Mouse (Mus musculus) midbrain, postnatal 0 days (tissue): Measurements from ENCODE around the gene Itpk1. TPM values are rescaled to one million over a fixed set of nuclear protein-coding genes. Genes with fewer than 3 reads are reported as not detected.

ENCODE experiments used
- ATAC-seq: fragments of 200-750 bp; cut with Nextera tagmentation; 2 replicates; pipeline ENCODE4 v1.8.0; 2017; ENCODE audit warnings: moderate number of reproducible peaks, mild to moderate bottlenecking, moderate TSS enrichment, moderate library complexity; ENCODE audit not compliant: low FRiP score
- DNase-seq: peaks from one replicate; pipeline ENCODE4 v3.0.0-alpha.2; 2015; ENCODE audit warnings: low spot score
- H3K27ac ChIP-seq: fragments of 300-500 bp; sonication (generic); 2 replicates; pipeline ENCODE4 v1.5.1; 2014; ENCODE audit warnings: low read depth, mild to moderate bottlenecking, low read length, mixed read lengths
- H3K27me3 ChIP-seq: fragments of 300-500 bp; sonication (generic); 2 replicates; pipeline ENCODE4 v1.6.1; 2014; ENCODE audit warnings: low read length, control low read depth, mixed read lengths; ENCODE audit not compliant: insufficient read depth
- H3K36me3 ChIP-seq: fragments of 300-500 bp; sonication (generic); 2 replicates; pipeline ENCODE4 v1.6.1; 2014; ENCODE audit warnings: low read length, control low read depth, mixed read lengths; ENCODE audit not compliant: insufficient read depth
- H3K4me1 ChIP-seq: fragments of 300-500 bp; sonication (generic); 2 replicates; pipeline ENCODE4 v1.6.1; 2014; ENCODE audit warnings: mild to moderate bottlenecking, control low read depth, antibody characterized with exemption, low read length, mixed read lengths; ENCODE audit not compliant: insufficient read depth
- H3K4me2 ChIP-seq: fragments of 300-500 bp; sonication (generic); 2 replicates; pipeline ENCODE4 v1.6.1; 2014; ENCODE audit warnings: low read depth, mild to moderate bottlenecking, low read length, mixed read lengths; ENCODE audit not compliant: poor library complexity, severe bottlenecking
- H3K4me3 ChIP-seq: fragments of 300-500 bp; sonication (generic); 2 replicates; pipeline ENCODE4 v1.5.1; 2014; ENCODE audit warnings: low read depth, mild to moderate bottlenecking, low read length, moderate library complexity
- H3K9ac ChIP-seq: fragments of 300-500 bp; sonication (generic); replicated peaks from 2 replicates; pipeline ENCODE4 v1.6.1; 2014; ENCODE audit warnings: mild to moderate bottlenecking, low read length, moderate library complexity, mixed read lengths; ENCODE audit not compliant: poor library complexity, severe bottlenecking
- H3K9me3 ChIP-seq: fragments of 300-500 bp; sonication (generic); 2 replicates; pipeline ENCODE4 v1.6.1; 2016; ENCODE audit warnings: low read length, control low read depth
- CTCF ChIP-seq: IDR thresholded peaks from 2 replicates; pipeline ENCODE4 v1.5.1; 2016; ENCODE audit warnings: antibody characterized with exemption, mild to moderate bottlenecking
- WGBS: fragments of 180-500 bp; shearing (Covaris S2); extraction: QIAGEN DNeasy Blood & Tissue Kit; methylation state at CpG from one replicate; pipeline ENCODE4 v1.1.7; 2014; 5-methylcytosine and 5-hydroxymethylcytosine counted together
- polyA plus RNA-seq: library from polyadenylated mRNA; unstranded; fragments of >200 nt; fragmentation: Nextera tagmentation; extraction: Ambion mirVana; gene quantifications from 2 replicates; pipeline ENCODE4 v1.2.1, GENCODE M21; 2015
- total RNA-seq: library from RNA; depleted of rRNA; stranded (reverse); fragments of >200 nt; gene quantifications from 2 replicates; pipeline ENCODE4 v1.2.3, GENCODE M21; 2014

The Itpk1 gene
- total and polyA plus RNA-seq, 2 experiments from 2014 or later = 39.0 to 66.6 TPM

GRCm38 (mm10) chr12:102742056-102742455, 37.3 kb upstream of the Itpk1 start:
- TF ChIP-seq CTCF = no peak
- no peaks in the 10 kb centered on the region for H3K9me3 ChIP-seq
- no peaks in the 10 kb centered on the region for H3K27me3 ChIP-seq
- no peak overlapping the region for H3K4me3 ChIP-seq
- 0 out of 2 replicates have a peak, but pooled peaks cover 3% of the 10 kb centered on the region for H3K36me3 ChIP-seq
- H3K27ac ChIP-seq = no peak overlapping the region
- ATAC-seq (no peak), DNase-seq (no peak)
- peaks cover 6% of the 10 kb centered on the region; the same call in 1 of the 2 replicates for H3K4me1 ChIP-seq
- H3K9ac ChIP-seq = no peak overlapping the region
- H3K4me2 ChIP-seq = no peak overlapping the region
- 92% methylated on average over 7 of the region's 7 CpGs for WGBS

- no peak overlapping the region for H3K27ac ChIP-seq
- H3K9ac ChIP-seq = no peak overlapping the region
- 64% methylated on average over 3 of the region's 3 CpGs for WGBS
- no peak overlapping the region for H3K4me2 ChIP-seq
- peaks cover 6% of the 10 kb centered on the region; the same call in 1 of the 2 replicates for H3K4me1 ChIP-seq
- H3K9me3 ChIP-seq = no peaks in the 10 kb centered on the region
- H3K27me3 ChIP-seq = no peaks in the 10 kb centered on the region
- H3K36me3 ChIP-seq = no peaks in the 10 kb centered on the region; the same call in 1 of the 2 replicates
- H3K4me3 ChIP-seq = no peak overlapping the region
- no peak for ATAC-seq
- DNase-seq = peak; percentile 36
- TF ChIP-seq CTCF = peak; percentile 56
Observed at GRCm38 (mm10) chr12:102740285-102740684, 35.6 kb upstream of the Itpk1 start.

DNA sequence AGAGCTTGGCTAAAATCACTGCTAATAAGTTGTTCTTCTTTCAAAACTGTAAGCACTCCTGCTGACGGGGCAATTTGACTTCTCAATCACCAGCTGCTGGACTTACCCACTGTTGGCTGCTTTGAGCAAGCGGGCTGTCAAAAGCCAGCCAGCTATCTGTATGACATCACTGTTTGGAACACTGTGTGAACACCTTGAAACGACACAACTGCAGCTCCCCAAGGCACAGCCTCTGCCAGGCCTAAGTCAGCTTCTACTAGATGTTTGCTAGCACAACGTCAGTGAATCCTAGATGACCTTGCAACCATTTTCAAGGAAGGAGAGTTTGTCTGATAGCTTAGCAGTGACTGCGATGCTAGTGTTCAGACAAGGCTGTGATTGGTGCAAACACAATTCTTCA, 34.4 kb upstream of the Itpk1 start:
- no peak overlapping the region for H3K27ac ChIP-seq
- TF ChIP-seq CTCF = no peak
- ATAC-seq (no peak), DNase-seq (no peak)
- WGBS = 82% methylated on average over 5 of the region's 5 CpGs
- no peaks in the 10 kb centered on the region for H3K27me3 ChIP-seq
- H3K9me3 ChIP-seq = no peaks in the 10 kb centered on the region
- no peak overlapping the region for H3K4me3 ChIP-seq
- H3K36me3 ChIP-seq = no peaks in the 10 kb centered on the region; the same call in 1 of the 2 replicates
- no peak overlapping the region for H3K4me2 ChIP-seq
- peaks cover 6% of the 10 kb centered on the region; the same call in 1 of the 2 replicates for H3K4me1 ChIP-seq
- H3K9ac ChIP-seq = no peak overlapping the region

GRCm38 (mm10) chr12:102733381-102733780, 28.7 kb upstream of the Itpk1 start:
- Histone ChIP-seq H3K4me3 (no peak overlapping the region), H3K36me3 (no peaks in the 10 kb centered on the region; the same call in 1 of the 2 replicates), H3K27me3 (no peaks in the 10 kb centered on the region), H3K4me1 (peaks cover 13% of the 10 kb centered on the region; the same call in 1 of the 2 replicates), H3K27ac (no peak overlapping the region), H3K9ac (no peak overlapping the region), H3K9me3 (no peaks in the 10 kb centered on the region), H3K4me2 (no peak overlapping the region)
- ATAC-seq (no peak), DNase-seq (peak; percentile 64)
- peak; percentile 73 for TF ChIP-seq CTCF
- 16% methylated on average over 4 of the region's 5 CpGs for WGBS

DNA sequence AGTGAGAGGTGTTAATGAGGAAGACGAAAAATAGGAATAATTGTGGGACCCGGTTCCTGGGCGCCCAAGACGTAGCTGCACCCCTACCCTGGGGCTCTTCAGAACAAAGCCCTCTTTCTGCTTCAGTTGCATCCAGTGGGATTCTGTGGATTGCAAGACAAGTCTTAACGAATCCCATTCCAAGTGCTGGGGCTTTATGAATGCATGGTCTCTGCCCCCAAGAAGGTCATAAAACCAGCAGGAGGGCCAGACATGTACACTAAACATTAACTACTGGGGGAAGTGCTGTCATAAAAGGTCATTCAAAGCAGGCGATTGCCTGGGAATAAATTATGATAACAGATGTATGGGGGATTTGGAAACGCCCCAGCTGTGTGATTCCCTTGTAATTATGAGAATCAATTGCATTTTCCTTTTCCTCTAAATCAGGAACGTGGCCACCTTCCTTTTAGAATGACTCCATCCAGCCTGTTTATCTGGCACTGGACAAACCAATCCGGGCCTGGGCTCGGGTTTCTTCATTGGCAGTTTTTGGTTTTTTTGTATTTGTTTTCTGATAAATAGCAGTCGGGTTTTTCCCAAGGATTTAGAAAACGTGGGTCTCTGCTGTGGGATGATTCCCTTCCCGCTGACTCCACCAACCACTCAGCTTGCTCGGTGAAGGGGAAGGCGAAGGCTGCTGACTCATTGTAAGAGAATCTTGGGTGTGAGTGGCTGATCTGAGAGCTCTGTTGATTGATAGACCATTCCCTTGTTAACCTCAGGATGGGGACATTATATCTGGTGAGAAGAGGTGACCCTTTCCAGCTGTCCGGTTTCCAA, 26.3 kb upstream of the Itpk1 start:
- Histone ChIP-seq H3K36me3 (no peaks in the 10 kb centered on the region), H3K4me1 (peaks cover 13% of the 10 kb centered on the region; the same call in 1 of the 2 replicates), H3K9ac (no peak overlapping the region), H3K4me2 (peak overlapping the region; percentile 32), H3K4me3 (no peak overlapping the region), H3K27me3 (no peaks in the 10 kb centered on the region), H3K9me3 (no peaks in the 10 kb centered on the region), H3K27ac (peak overlapping the region; percentile 77)
- DNase-seq = peak; percentile 32
- TF ChIP-seq CTCF = no peak
- ATAC-seq = peak; percentile 18; the same call in 1 of the 2 replicates
- WGBS = 40% methylated on average over 16 of the region's 16 CpGs
